Comparison of ENCODE assay signal across 25 mouse cellular contexts in genomic region chrX:142304592-142304991, GRCm38 (mm10). TPM values are rescaled to one million over a fixed set of nuclear protein-coding genes. Genes with fewer than 3 reads are reported as not detected.
DNase-seq lines count a peak whose midpoint lies in the region; ATAC-seq and TF ChIP-seq lines count a peak whose summit lies in the region.
"Had no signal": no experiment of that assay in that cellular context is flagged by ENCODE, and none has a peak within 500 bp of the region (broad histone marks: within the 10 kb centered on the region; RNA-seq: fewer than 3 reads in every experiment).

No protein-coding gene starts in this region.

- intact Hi-C loops in heart, postnatal 25 days (cut with DNase I), result no loop called here

- no peak for DNase-seq in heart, postnatal 25 days (ENCODE audit: low spot score)
- DNase-seq in limb, embryonic 10.5 days (ENCODE audit: low spot score), result no peak
- DNase-seq in testis, postnatal 14 days (ENCODE audit: low spot score), result no peak
- DNase-seq in right cerebral cortex, postnatal 14 days, result no peak
- DNase-seq: adrenal gland, postnatal 14 days; cerebellum, adult 11 months; cerebellum, adult 9-10 months; cerebellum, postnatal 36 days; kidney, adult 8-10 months; lung, postnatal 14 days; spleen, adult 18-20 months had no signal

- peaks cover 3% of the 10 kb centered on the region; the same call in 1 of the 2 replicates for H3K4me1 ChIP-seq in heart, embryonic 13.5 days
- peaks cover 15% of the 10 kb centered on the region for H3K4me1 ChIP-seq in limb, embryonic 15.5 days
- peaks cover 11% of the 10 kb centered on the region for H3K4me1 ChIP-seq in limb, embryonic 10.5 days
- peaks cover 5% of the 10 kb centered on the region for H3K4me1 ChIP-seq in testis, adult 2 months (ENCODE audit: control insufficient read depth, insufficient read depth, low read length)
- H3K4me1 ChIP-seq: embryonic facial prominence, embryonic 12.5 days; liver, embryonic 15.5 days had no signal

- H3K9ac ChIP-seq in heart, embryonic 13.5 days, result no peak overlapping the region
- no peak overlapping the region for H3K9ac ChIP-seq in limb, embryonic 15.5 days
- H3K9ac ChIP-seq: liver, embryonic 15.5 days; lung, embryonic 14.5 days had no signal

- peaks cover 49% of the 10 kb centered on the region for H3K27me3 ChIP-seq in heart, embryonic 13.5 days (replicated peaks)
- H3K27me3 ChIP-seq in limb, embryonic 15.5 days, result peaks cover 26% of the 10 kb centered on the region
- peaks cover 99% of the 10 kb centered on the region for H3K27me3 ChIP-seq in limb, embryonic 10.5 days (ENCODE audit: low read depth, poor library complexity, severe bottlenecking)
- H3K27me3 ChIP-seq in testis, adult 2 months (ENCODE audit: control insufficient read depth, insufficient read depth, low read length), result no peaks in the 10 kb centered on the region

- H3K36me3 ChIP-seq in heart, embryonic 13.5 days, result no peaks in the 10 kb centered on the region
- H3K36me3 ChIP-seq in limb, embryonic 15.5 days, result no peaks in the 10 kb centered on the region
- H3K36me3 ChIP-seq in limb, embryonic 10.5 days, result no peaks in the 10 kb centered on the region
- H3K36me3 ChIP-seq in testis, adult 2 months (ENCODE audit: control insufficient read depth, insufficient read depth, low read length), result no peaks in the 10 kb centered on the region
- H3K36me3 ChIP-seq: embryonic facial prominence, embryonic 12.5 days; liver, embryonic 15.5 days; midbrain, embryonic 10.5 days had no signal

- no peak for ATAC-seq in heart, embryonic 13.5 days (ENCODE audit: extremely low read depth, insufficient number of reproducible peaks, low FRiP score, low TSS enrichment)
- ATAC-seq in limb, embryonic 15.5 days (ENCODE audit: insufficient number of reproducible peaks, low FRiP score, low TSS enrichment, low read depth), result no peak
- ATAC-seq: Patski had no signal

- H3K4me3 ChIP-seq in heart, embryonic 13.5 days, result no peak overlapping the region
- 0 out of 2 replicates have a peak overlapping the region, but pooled peaks have one; percentile 32 for H3K4me3 ChIP-seq in limb, embryonic 15.5 days
- no peak overlapping the region for H3K4me3 ChIP-seq in limb, embryonic 10.5 days
- no peak overlapping the region for H3K4me3 ChIP-seq in testis, adult 2 months (ENCODE audit: control insufficient read depth, low read depth, low read length)
- H3K4me3 ChIP-seq: erythroblast, embryonic 14.5 days; liver, embryonic 15.5 days had no signal

- H3K9me3 ChIP-seq in heart, embryonic 13.5 days, result no peaks in the 10 kb centered on the region
- no peaks in the 10 kb centered on the region for H3K9me3 ChIP-seq in limb, embryonic 15.5 days
- H3K9me3 ChIP-seq in limb, embryonic 10.5 days (replicated peaks), result no peaks in the 10 kb centered on the region
- H3K9me3 ChIP-seq: embryonic facial prominence, embryonic 12.5 days; liver, embryonic 15.5 days; midbrain, embryonic 10.5 days had no signal

- TF ChIP-seq CTCF in testis, adult 2 months (IDR thresholded peaks at IDR 0.05; ENCODE audit: control insufficient read depth, insufficient read depth, insufficient replicate concordance, low read depth, low read length), result no peak

- TF ChIP-seq POLR2A in testis, adult 2 months (IDR thresholded peaks at IDR 0.05; ENCODE audit: control insufficient read depth, low read depth, low read length), result no peak

- peak overlapping the region; percentile 71; the same call in 1 of the 2 replicates for H3K4me2 ChIP-seq in heart, embryonic 13.5 days
- peak overlapping the region; percentile 45; the same call in 1 of the 2 replicates for H3K4me2 ChIP-seq in limb, embryonic 15.5 days
- H3K4me2 ChIP-seq: liver, embryonic 15.5 days had no signal

- no peak overlapping the region for H3K27ac ChIP-seq in heart, embryonic 13.5 days (replicated peaks)
- H3K27ac ChIP-seq in limb, embryonic 15.5 days, result no peak overlapping the region
- no peak overlapping the region for H3K27ac ChIP-seq in limb, embryonic 10.5 days
- H3K27ac ChIP-seq in testis, adult 2 months (ENCODE audit: control insufficient read depth, insufficient read depth, low read depth, low read length), result peak overlapping the region; percentile 55; the same call in 1 of the 2 replicates
- H3K27ac ChIP-seq: embryonic facial prominence, embryonic 12.5 days; liver, embryonic 15.5 days had no signal

RNA-seq across cellular contexts. Expression of gene Kcne1l, which starts 1.5 kb away (rescaled TPM):
- polyA plus RNA-seq in heart, embryonic 13.5 days (2015; fragmentation: Nextera tagmentation; extraction: Ambion mirVana), result 21.2 and 23.0 TPM in 2 replicates
- under 1 TPM; 0.16 to 0.50 TPM for total RNA-seq in heart, postnatal 25 days (2021)
- polyA plus RNA-seq in limb, embryonic 15.5 days (2015; fragmentation: Nextera tagmentation; extraction: Ambion mirVana), result 52.3 and 63.1 TPM in 2 replicates
- 4.6 and 11.3 TPM in 2 replicates for polyA plus RNA-seq in limb, embryonic 10.5 days (2016; fragmentation: Nextera tagmentation; extraction: Ambion mirVana)
- polyA plus RNA-seq in testis, adult 2 months (2012; rRNA removed), result 0.10 TPM in 1 of 2 replicates, not detected in the other
- total RNA-seq: liver, adult 2 months; megakaryocyte progenitor cell, adult 5-6 weeks; MEL; monocyte, adult 5-6 weeks; neutrophil, adult 5-6 weeks had no signal
- polyA plus RNA-seq: erythroblast, embryonic 14.5 days; liver, adult 2 months; Patski had no signal
